Mouse (Mus musculus): ENCODE results near the gene Prtn3.

DNA sequence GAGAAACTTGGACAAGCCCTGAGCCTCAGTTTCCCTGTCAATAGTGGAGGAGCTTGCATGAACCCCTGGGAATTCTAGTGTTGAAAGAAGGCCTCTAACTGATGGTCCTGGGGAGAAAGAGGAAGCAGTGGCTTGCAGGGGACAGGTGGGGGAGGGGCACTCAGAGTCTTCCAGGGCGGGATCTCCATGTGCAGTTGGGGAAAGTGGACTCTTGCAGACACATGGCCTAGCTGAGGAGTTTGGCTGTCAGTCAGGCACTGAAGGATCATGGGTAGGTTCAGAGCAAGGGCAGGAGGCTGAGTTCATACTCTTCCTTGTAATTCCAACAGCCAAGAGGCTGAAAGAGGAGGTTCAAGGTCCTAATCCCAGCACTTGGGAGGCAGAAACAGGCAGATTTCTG is 2.9 kb downstream of the Prtn3 start:
- TF ChIP-seq CTCF (IDR thresholded peaks at IDR 0.05; ENCODE audit: low read depth) (no peak), EP300 (optimal IDR thresholded peaks at IDR 0.05) (no peak)

Measured in stomach, postnatal 0 days (tissue).